Mouse (Mus musculus): ENCODE measurements at regions not wholly inside any gene's neighbourhood (a gene's known extent, or its start where the extent isn't known, plus 50 kb on each side); places are given as distances from the start of the nearest gene placed in this dataset.

DNA sequence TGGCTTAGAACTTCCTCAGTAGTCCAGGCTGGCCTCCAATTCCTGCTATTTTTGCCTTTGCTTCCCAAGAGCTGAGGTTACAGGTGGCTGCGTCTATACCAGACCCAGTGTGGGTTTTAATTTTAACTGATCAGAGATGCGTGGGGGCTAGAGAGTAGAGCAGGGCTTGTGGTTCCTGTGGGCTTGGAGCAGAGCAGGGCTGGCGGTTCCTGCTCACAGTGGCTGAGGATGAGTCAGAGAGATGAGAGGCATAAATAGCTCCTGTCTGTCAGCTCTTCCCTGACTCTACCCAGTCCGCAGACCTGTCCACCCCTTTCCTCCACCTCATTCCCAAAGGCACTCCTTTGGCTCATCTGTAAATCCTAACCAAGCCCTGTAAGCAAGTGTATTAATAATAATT is 304.8 kb downstream of the Abcc12 start:
- no peaks in the 10 kb centered on the region for H3K36me3 ChIP-seq (ENCODE audit: control insufficient read depth, insufficient read depth, low read length)
- no peak overlapping the region for H3K27ac ChIP-seq (ENCODE audit: low read depth, low read length)
- no peak for DNase-seq (ENCODE audit: low spot score)
- H3K4me1 ChIP-seq (ENCODE audit: control insufficient read depth, insufficient read depth, low read length) = no peaks in the 10 kb centered on the region; the same call in 1 of the 2 replicates
- no peak for ATAC-seq (ENCODE audit: insufficient read depth, low FRiP score, low TSS enrichment)
- H3K27me3 ChIP-seq (ENCODE audit: control insufficient read depth, insufficient read depth, low read length) = no peaks in the 10 kb centered on the region
- no peak overlapping the region for H3K4me3 ChIP-seq (ENCODE audit: low read depth, low read length)
- 97% methylated on average over 4 of the region's 4 CpGs for WGBS
- H3K4me2 ChIP-seq (ENCODE audit: low read depth) = no peak overlapping the region
- no peak overlapping the region for H3K9ac ChIP-seq (ENCODE audit: low read length)
- no peaks in the 10 kb centered on the region for H3K9me3 ChIP-seq (ENCODE audit: control insufficient read depth, low read length)

DNA sequence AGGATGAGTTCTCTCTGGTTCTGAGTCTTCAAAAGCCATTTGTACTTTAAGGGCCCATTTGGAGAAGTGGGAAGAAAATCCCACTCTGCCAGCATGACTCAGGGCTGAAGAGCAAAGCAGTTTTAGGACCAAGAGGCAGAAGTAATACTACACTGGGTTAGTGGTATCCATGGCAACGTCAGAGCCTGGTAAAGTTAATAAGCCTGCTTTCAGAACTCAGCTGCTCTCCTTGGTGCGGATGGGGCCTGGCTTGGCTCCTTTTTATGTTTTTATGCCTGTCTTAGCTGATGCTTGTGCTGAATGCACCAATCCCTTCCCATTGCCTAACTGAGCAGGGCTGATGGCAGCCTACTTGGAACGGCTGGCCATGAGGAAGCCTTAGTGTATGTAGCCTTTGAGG is 306.7 kb downstream of the Abcc12 start:
- Histone ChIP-seq H3K9me3 (ENCODE audit: control insufficient read depth, low read length) (no peaks in the 10 kb centered on the region), H3K36me3 (ENCODE audit: control insufficient read depth, insufficient read depth, low read length) (no peaks in the 10 kb centered on the region), H3K4me1 (ENCODE audit: control insufficient read depth, insufficient read depth, low read length) (no peaks in the 10 kb centered on the region; the same call in 1 of the 2 replicates), H3K4me2 (ENCODE audit: low read depth) (no peak overlapping the region), H3K9ac (ENCODE audit: low read length) (no peak overlapping the region), H3K27me3 (ENCODE audit: control insufficient read depth, insufficient read depth, low read length) (no peaks in the 10 kb centered on the region), H3K4me3 (ENCODE audit: low read depth, low read length) (no peak overlapping the region), H3K27ac (ENCODE audit: low read depth, low read length) (no peak overlapping the region)
- 0 out of 2 replicates have a peak, but pooled peaks have one; percentile 31 for ATAC-seq (ENCODE audit: insufficient read depth, low FRiP score, low TSS enrichment)
- DNase-seq (ENCODE audit: low spot score) = no peak
- 41% methylated on average over 3 of the region's 3 CpGs for WGBS

DNA sequence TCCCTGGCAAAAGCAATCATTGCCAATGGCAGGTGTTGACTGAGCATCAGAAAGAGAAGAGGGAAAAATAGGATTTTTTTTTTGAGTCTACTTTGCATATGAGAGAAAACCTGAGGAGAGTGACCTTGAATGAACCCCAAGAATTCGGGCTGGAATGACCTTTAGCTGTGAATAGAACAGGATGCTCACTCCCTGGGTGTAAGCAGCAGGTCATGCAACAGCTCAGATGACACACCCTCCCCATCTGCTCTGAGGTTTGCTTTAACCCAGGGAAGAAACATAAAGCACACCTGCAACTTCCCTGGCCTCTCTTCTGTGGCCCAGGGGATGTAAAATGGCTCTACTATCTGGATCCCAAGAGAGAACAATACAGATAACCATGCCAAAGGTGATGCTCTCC is 307.9 kb downstream of the Abcc12 start:
- Histone ChIP-seq H3K9me3 (ENCODE audit: control insufficient read depth, low read length) (no peaks in the 10 kb centered on the region), H3K27me3 (ENCODE audit: control insufficient read depth, insufficient read depth, low read length) (no peaks in the 10 kb centered on the region), H3K9ac (ENCODE audit: low read length) (no peak overlapping the region), H3K4me3 (ENCODE audit: low read depth, low read length) (no peak overlapping the region), H3K36me3 (ENCODE audit: control insufficient read depth, insufficient read depth, low read length) (no peaks in the 10 kb centered on the region), H3K4me1 (ENCODE audit: control insufficient read depth, insufficient read depth, low read length) (no peaks in the 10 kb centered on the region; the same call in 1 of the 2 replicates), H3K27ac (ENCODE audit: low read depth, low read length) (no peak overlapping the region), H3K4me2 (ENCODE audit: low read depth) (no peak overlapping the region)
- ATAC-seq (ENCODE audit: insufficient read depth, low FRiP score, low TSS enrichment) = no peak
- DNase-seq (ENCODE audit: low spot score) = no peak
- 20% methylated on average over 1 of the region's 1 CpGs for WGBS

DNA sequence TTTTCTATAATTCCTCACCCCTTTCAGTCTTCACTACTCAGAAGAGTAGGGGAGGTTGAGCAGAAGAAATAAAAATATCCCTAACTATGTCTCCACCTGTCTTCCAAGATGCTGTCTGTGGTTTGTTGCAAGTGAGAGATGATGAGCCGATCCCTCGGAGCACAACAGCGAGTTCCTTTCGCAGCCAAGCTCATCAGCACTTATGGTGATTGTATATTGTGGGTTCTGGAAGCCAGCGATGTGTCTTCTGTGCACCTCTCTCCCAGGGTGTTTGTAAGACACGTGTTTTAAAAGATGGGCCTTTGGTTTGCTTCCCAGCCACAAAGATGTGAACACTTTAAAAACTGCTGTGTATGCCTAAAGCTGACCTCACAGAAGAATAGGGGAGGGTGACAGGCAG is 309.0 kb downstream of the Abcc12 start:
- no peak for DNase-seq (ENCODE audit: low spot score)
- Histone ChIP-seq H3K9ac (ENCODE audit: low read length) (no peak overlapping the region), H3K36me3 (ENCODE audit: control insufficient read depth, insufficient read depth, low read length) (no peaks in the 10 kb centered on the region), H3K4me3 (ENCODE audit: low read depth, low read length) (no peak overlapping the region), H3K9me3 (ENCODE audit: control insufficient read depth, low read length) (no peaks in the 10 kb centered on the region), H3K4me1 (ENCODE audit: control insufficient read depth, insufficient read depth, low read length) (no peaks in the 10 kb centered on the region; the same call in 1 of the 2 replicates), H3K4me2 (ENCODE audit: low read depth) (no peak overlapping the region), H3K27ac (ENCODE audit: low read depth, low read length) (no peak overlapping the region), H3K27me3 (ENCODE audit: control insufficient read depth, insufficient read depth, low read length) (no peaks in the 10 kb centered on the region)
- WGBS = 89% methylated on average over 6 of the region's 6 CpGs
- no peak for ATAC-seq (ENCODE audit: insufficient read depth, low FRiP score, low TSS enrichment)

DNA sequence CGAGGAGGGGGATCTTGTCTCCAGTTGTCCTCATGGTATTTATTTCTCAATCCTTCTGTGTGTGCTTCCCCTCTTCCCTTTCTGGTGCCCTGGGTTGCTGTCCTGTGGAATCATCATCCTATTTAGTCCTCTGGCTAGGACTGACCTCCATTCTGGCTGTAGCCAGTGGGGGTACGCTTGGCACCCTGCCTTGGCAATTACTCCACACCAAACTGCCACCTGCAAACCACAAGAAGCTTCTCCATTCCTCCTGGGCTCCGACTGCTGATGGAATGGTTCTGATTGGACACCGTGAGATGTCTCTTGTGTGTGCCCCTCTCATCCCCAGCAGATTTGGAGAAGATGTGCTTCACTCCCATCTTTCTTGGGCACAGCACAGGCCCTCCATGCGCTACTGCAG is 322.5 kb downstream of the Abcc12 start:
- DNase-seq (ENCODE audit: low spot score) = no peak
- H3K9ac ChIP-seq (ENCODE audit: low read length) = no peak overlapping the region
- no peak for ATAC-seq (ENCODE audit: insufficient read depth, low FRiP score, low TSS enrichment)
- WGBS = 89% methylated on average over 5 of the region's 5 CpGs
- H3K4me1 ChIP-seq (ENCODE audit: control insufficient read depth, insufficient read depth, low read length) = 0 out of 2 replicates have a peak, but pooled peaks cover 3% of the 10 kb centered on the region
- no peaks in the 10 kb centered on the region for H3K9me3 ChIP-seq (ENCODE audit: control insufficient read depth, low read length)
- no peaks in the 10 kb centered on the region for H3K36me3 ChIP-seq (ENCODE audit: control insufficient read depth, insufficient read depth, low read length)
- H3K4me3 ChIP-seq (ENCODE audit: low read depth, low read length) = no peak overlapping the region
- H3K4me2 ChIP-seq (ENCODE audit: low read depth) = no peak overlapping the region
- no peak overlapping the region for H3K27ac ChIP-seq (ENCODE audit: low read depth, low read length)
- H3K27me3 ChIP-seq (ENCODE audit: control insufficient read depth, insufficient read depth, low read length) = no peaks in the 10 kb centered on the region

DNA sequence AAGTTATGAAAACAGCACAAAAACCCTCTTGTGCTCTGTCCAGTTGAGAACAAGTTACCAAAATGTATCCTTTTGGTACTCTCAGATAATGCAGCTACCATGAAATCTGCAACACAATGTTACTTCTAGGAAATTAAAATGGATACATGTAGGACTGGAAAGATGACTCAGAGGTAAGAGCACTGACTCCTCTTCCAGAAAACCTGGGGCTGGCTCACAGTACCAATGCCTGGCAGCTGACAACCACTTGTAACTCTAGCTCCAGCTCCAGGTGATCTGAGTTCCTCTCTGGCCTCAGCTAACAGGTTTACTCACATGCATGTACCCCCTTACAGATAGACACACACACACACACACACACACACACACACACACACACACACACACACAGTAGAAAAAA is 325.1 kb downstream of the Abcc12 start:
- no peak for ATAC-seq (ENCODE audit: insufficient read depth, low FRiP score, low TSS enrichment)
- Histone ChIP-seq H3K4me1 (ENCODE audit: control insufficient read depth, insufficient read depth, low read length) (0 out of 2 replicates have a peak, but pooled peaks cover 3% of the 10 kb centered on the region), H3K9me3 (ENCODE audit: control insufficient read depth, low read length) (no peaks in the 10 kb centered on the region), H3K27ac (ENCODE audit: low read depth, low read length) (no peak overlapping the region), H3K27me3 (ENCODE audit: control insufficient read depth, insufficient read depth, low read length) (no peaks in the 10 kb centered on the region), H3K9ac (ENCODE audit: low read length) (no peak overlapping the region), H3K4me2 (ENCODE audit: low read depth) (no peak overlapping the region), H3K4me3 (ENCODE audit: low read depth, low read length) (no peak overlapping the region), H3K36me3 (ENCODE audit: control insufficient read depth, insufficient read depth, low read length) (no peaks in the 10 kb centered on the region)
- DNase-seq (ENCODE audit: low spot score) = no peak

DNA sequence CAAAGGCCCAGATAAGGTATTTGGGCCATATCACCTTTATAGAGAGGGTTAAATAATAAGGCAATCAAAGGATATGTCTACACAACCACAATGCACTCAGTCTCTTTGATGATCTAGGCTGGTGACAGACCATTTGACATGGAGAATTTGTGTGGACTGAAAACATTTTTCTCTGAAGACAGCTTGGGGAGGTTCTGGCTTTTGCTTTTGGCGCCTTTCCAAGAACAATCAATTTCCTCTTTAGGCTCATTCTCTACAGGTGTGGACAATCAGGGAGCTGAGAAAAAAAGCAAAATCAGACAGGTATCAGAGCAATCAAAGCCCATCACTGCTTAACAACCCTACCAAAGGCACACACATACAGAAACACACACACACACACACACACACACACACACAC is 325.8 kb downstream of the Abcc12 start:
- no peaks in the 10 kb centered on the region for H3K36me3 ChIP-seq (ENCODE audit: control insufficient read depth, insufficient read depth, low read length)
- H3K9ac ChIP-seq (ENCODE audit: low read length) = no peak overlapping the region
- no peaks in the 10 kb centered on the region for H3K27me3 ChIP-seq (ENCODE audit: control insufficient read depth, insufficient read depth, low read length)
- 0 out of 2 replicates have a peak, but pooled peaks cover 3% of the 10 kb centered on the region for H3K4me1 ChIP-seq (ENCODE audit: control insufficient read depth, insufficient read depth, low read length)
- no peak overlapping the region for H3K27ac ChIP-seq (ENCODE audit: low read depth, low read length)
- H3K9me3 ChIP-seq (ENCODE audit: control insufficient read depth, low read length) = no peaks in the 10 kb centered on the region
- H3K4me3 ChIP-seq (ENCODE audit: low read depth, low read length) = no peak overlapping the region
- ATAC-seq (ENCODE audit: insufficient read depth, low FRiP score, low TSS enrichment) = no peak
- WGBS = 57% methylated on average over 1 of the region's 1 CpGs
- no peak for DNase-seq (ENCODE audit: low spot score)
- no peak overlapping the region for H3K4me2 ChIP-seq (ENCODE audit: low read depth)

DNA sequence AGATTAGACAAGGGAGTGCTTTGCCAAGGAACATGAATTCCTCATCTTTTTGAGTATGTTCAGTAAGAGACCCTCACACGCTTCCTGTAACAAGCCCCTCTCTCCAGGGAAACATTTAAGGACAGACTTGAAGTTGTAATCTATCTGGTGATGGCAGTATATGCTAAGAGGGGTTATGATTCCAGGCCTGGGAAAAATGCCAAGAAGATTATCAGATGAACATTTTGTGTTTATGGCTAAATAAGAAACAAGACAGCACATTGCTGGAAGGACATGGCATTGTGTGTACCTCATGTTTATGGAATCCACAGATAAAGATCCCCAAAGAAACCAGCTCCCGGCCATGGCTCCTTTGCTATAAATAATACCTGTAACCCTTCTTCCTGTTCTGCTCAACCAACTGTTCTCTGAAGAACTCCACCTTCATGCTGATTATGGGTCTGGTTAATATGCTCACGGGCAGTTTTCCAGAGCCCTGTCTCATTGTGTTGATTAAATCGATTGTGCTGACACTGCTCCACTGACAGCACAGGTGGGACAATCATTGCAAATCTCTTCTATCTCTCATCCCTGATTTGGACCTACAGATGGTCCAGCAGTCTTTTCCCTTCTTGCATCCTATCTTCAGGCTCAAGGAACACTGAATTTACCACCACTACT is 327.7 kb downstream of the Abcc12 start:
- H3K4me1 ChIP-seq (ENCODE audit: control insufficient read depth, insufficient read depth, low read length) = no peaks in the 10 kb centered on the region
- DNase-seq (ENCODE audit: low spot score) (no peak), ATAC-seq (ENCODE audit: insufficient read depth, low FRiP score, low TSS enrichment) (no peak)
- no peaks in the 10 kb centered on the region for H3K27me3 ChIP-seq (ENCODE audit: control insufficient read depth, insufficient read depth, low read length)
- no peaks in the 10 kb centered on the region for H3K9me3 ChIP-seq (ENCODE audit: control insufficient read depth, low read length)
- H3K36me3 ChIP-seq (ENCODE audit: control insufficient read depth, insufficient read depth, low read length) = no peaks in the 10 kb centered on the region
- no peak overlapping the region for H3K27ac ChIP-seq (ENCODE audit: low read depth, low read length)
- 90% methylated on average over 4 of the region's 4 CpGs for WGBS
- H3K4me2 ChIP-seq (ENCODE audit: low read depth) = no peak overlapping the region
- no peak overlapping the region for H3K9ac ChIP-seq (ENCODE audit: low read length)
- no peak overlapping the region for H3K4me3 ChIP-seq (ENCODE audit: low read depth, low read length)

DNA sequence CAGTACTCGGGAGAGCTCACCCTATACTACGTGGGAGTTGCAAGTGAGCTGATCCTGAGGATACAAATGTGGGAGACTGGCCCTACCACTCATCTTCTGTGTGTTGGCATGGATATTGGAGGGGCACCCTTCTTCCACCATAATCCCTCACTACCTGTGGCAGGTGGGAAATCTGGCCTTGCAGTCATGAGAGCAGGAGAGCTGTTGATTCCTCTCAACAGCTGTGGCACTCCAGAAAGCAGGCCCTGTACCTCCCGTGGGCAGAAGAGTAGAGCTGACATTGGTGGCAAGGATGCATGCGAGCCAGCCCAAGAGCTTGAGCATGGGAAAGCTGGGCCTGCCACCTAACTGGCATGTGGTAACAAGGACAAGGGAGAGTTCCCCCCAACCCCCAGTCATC is 345.8 kb downstream of the Abcc12 start:
- no peak overlapping the region for H3K4me2 ChIP-seq (ENCODE audit: low read depth)
- H3K9me3 ChIP-seq (ENCODE audit: control insufficient read depth, low read length) = no peaks in the 10 kb centered on the region
- no peaks in the 10 kb centered on the region for H3K36me3 ChIP-seq (ENCODE audit: control insufficient read depth, insufficient read depth, low read length)
- no peak overlapping the region for H3K4me3 ChIP-seq (ENCODE audit: low read depth, low read length)
- H3K9ac ChIP-seq (ENCODE audit: low read length) = no peak overlapping the region
- no peak overlapping the region for H3K27ac ChIP-seq (ENCODE audit: low read depth, low read length)
- H3K27me3 ChIP-seq (ENCODE audit: control insufficient read depth, insufficient read depth, low read length) = no peaks in the 10 kb centered on the region
- no peak for DNase-seq (ENCODE audit: low spot score)
- no peaks in the 10 kb centered on the region for H3K4me1 ChIP-seq (ENCODE audit: control insufficient read depth, insufficient read depth, low read length)
- 85% methylated on average over 4 of the region's 4 CpGs for whole genome bisulfite sequencing
- no peak for ATAC-seq (ENCODE audit: insufficient read depth, low FRiP score, low TSS enrichment)

All from neural tube, embryonic 11.5 days (tissue).